Mouse (Mus musculus): ENCODE data around the gene Limd1.

DNA sequence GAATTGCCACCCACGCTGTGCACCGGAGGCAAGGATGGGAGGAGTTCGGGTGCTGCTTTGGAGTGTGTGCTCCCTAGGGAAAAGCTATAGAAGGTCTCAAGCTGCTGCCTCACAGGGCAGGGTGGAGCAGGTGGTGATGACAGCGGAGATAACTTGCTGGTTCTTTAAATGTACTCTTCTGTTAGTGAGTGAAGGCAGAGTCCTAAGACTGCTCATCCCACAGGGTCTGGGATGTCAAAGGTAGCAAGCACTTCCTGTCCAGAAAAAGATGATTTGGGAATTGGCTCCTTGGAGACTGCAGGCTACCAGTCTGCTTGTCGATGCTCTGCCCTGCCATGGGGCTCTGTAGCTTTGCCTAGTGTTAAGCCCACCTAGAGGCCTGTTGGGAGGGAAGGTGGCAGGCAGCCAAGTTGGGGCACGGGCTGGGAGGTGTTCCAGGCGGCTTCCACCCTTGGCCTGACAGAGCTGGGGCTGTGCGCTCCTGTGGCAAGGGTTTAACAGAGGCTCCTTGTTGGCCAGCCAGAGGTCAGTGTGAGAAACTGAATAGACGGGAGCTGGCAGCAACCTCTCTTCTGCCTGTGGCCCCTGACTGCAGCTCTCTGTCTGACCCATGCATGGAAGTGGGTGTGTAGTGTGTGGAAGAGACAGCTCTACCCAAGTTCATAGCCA, 13.5 kb downstream of the Limd1 start:
- TF ChIP-seq CHD1 (IDR thresholded peaks at IDR 0.05; ENCODE audit: low read depth, low read length), result no peak
- no peak for TF ChIP-seq E2F4 (IDR thresholded peaks at IDR 0.05; ENCODE audit: borderline replicate concordance, low read depth, low read length)
- TF ChIP-seq NRF1 (IDR thresholded peaks at IDR 0.05; ENCODE audit: insufficient read depth, low read depth, low read length, poor library complexity, severe bottlenecking), result no peak
- no peak for TF ChIP-seq MAX (IDR thresholded peaks at IDR 0.05; ENCODE audit: low read length)
- no peak for TF ChIP-seq MAZ (IDR thresholded peaks at IDR 0.05; ENCODE audit: low read depth, low read length)
- no peak for TF ChIP-seq SMC3 (IDR thresholded peaks at IDR 0.05; ENCODE audit: low read depth, low read length)
- no peak for TF ChIP-seq JUND (IDR thresholded peaks at IDR 0.05; ENCODE audit: low read depth, low read length)
